ENCODE assay signal across 8 mouse cellular contexts in genomic region chr8:125559066-125559653, GRCm38 (mm10). TPM values are rescaled to one million over a fixed set of nuclear protein-coding genes. Genes with fewer than 3 reads are reported as not detected.
DNase-seq lines count a peak whose midpoint lies in the region; ATAC-seq and TF ChIP-seq lines count a peak whose summit lies in the region.

No protein-coding gene starts in this region.

- peak overlapping the region; percentile 88 for H3K27ac ChIP-seq in heart, embryonic 10.5 days
- H3K27ac ChIP-seq in CH12.LX (ENCODE audit: insufficient read depth, low read depth): peak overlapping the region; percentile 96
- H3K27ac ChIP-seq in heart, postnatal 0 days (ENCODE audit: low read depth): peak overlapping the region; percentile 88
- peak overlapping the region; percentile 80 for H3K27ac ChIP-seq in midbrain, embryonic 11.5 days (ENCODE audit: low read depth, low read length)

- no peak for ATAC-seq in heart, postnatal 0 days (ENCODE audit: insufficient read depth, low read depth)
- ATAC-seq in midbrain, embryonic 11.5 days (ENCODE audit: low FRiP score): peak; percentile 62
- no peak for ATAC-seq in megakaryocyte, adult 5-6 weeks (ENCODE audit: poor library complexity, severe bottlenecking)

- TF ChIP-seq POLR2A in CH12.LX (IDR thresholded peaks at IDR 0.05; ENCODE audit: low read depth, low read length): no peak

- peaks cover 99% of the 10 kb centered on the region for H3K4me1 ChIP-seq in heart, embryonic 10.5 days
- peaks cover 23 to 79% of the 10 kb centered on the region in 2 experiments for H3K4me1 ChIP-seq in CH12.LX (ENCODE audit: control insufficient read depth in 1 of 2, insufficient read depth in 2 of 2)
- H3K4me1 ChIP-seq in heart, postnatal 0 days (ENCODE audit: control insufficient read depth, insufficient read depth): peaks cover 80% of the 10 kb centered on the region
- peaks cover 29% of the 10 kb centered on the region for H3K4me1 ChIP-seq in midbrain, embryonic 11.5 days (ENCODE audit: control insufficient read depth, insufficient read depth, low read length)

- H3K36me3 ChIP-seq in heart, embryonic 10.5 days: no peaks in the 10 kb centered on the region
- H3K36me3 ChIP-seq in CH12.LX (replicated peaks in 1 of 2; ENCODE audit: control insufficient read depth in 1 of 2, insufficient read depth in 1 of 2, low read length in 1 of 2): peaks cover 0 to 14% of the 10 kb centered on the region in 2 experiments
- H3K36me3 ChIP-seq in heart, postnatal 0 days (replicated peaks; ENCODE audit: control insufficient read depth, insufficient read depth, low read length): no peaks in the 10 kb centered on the region
- H3K36me3 ChIP-seq in midbrain, embryonic 11.5 days (ENCODE audit: control insufficient read depth, insufficient read depth, low read length): no peaks in the 10 kb centered on the region

- peak overlapping the region; percentile 76 for H3K4me2 ChIP-seq in CH12.LX (ENCODE audit: insufficient read depth, low read depth, poor library complexity, severe bottlenecking)
- peak overlapping the region; percentile 42 for H3K4me2 ChIP-seq in heart, postnatal 0 days (ENCODE audit: low read depth, low read length)
- peak overlapping the region; percentile 35; the same call in 1 of the 2 replicates for H3K4me2 ChIP-seq in midbrain, embryonic 11.5 days

- 64% methylated on average over 5 of the region's 5 CpGs for WGBS in heart, embryonic 10.5 days
- 28% methylated on average over 5 of the region's 5 CpGs for WGBS in heart, postnatal 0 days
- WGBS in midbrain, embryonic 11.5 days: 57% methylated on average over 5 of the region's 5 CpGs

- H3K27me3 ChIP-seq in heart, embryonic 10.5 days (ENCODE audit: insufficient read depth, poor library complexity, severe bottlenecking): no peaks in the 10 kb centered on the region
- H3K27me3 ChIP-seq in CH12.LX (replicated peaks): no peaks in the 10 kb centered on the region
- no peaks in the 10 kb centered on the region for H3K27me3 ChIP-seq in heart, postnatal 0 days (ENCODE audit: control insufficient read depth, insufficient read depth, low read length)
- H3K27me3 ChIP-seq in midbrain, embryonic 11.5 days (ENCODE audit: control insufficient read depth, insufficient read depth, low read length): no peaks in the 10 kb centered on the region

- dilution Hi-C loops in CH12.LX (cut with MboI; ENCODE audit: extremely low pct_ligation_motif_present, extremely low pct_unique_long_range_greater_than_20kb, low sequenced_read_pairs): no loop called here

- H3K79me2 ChIP-seq in CH12.LX (replicated peaks; ENCODE audit: control insufficient read depth, extremely low read depth, insufficient read depth, poor library complexity, severe bottlenecking): no peaks in the 10 kb centered on the region; the same call in 1 of the 2 replicates

- peak overlapping the region; percentile 43; the same call in 1 of the 2 replicates for H3K4me3 ChIP-seq in heart, embryonic 10.5 days
- peak overlapping the region in 2 of 3 experiments; percentile 38 to 42 for H3K4me3 ChIP-seq in CH12.LX (replicated peaks in 1 of 3; ENCODE audit: low read depth in 2 of 3, low read length in 2 of 3, poor library complexity in 1 of 3)
- no peak overlapping the region for H3K4me3 ChIP-seq in heart, postnatal 0 days (ENCODE audit: low read depth, low read length)
- H3K4me3 ChIP-seq in midbrain, embryonic 11.5 days (ENCODE audit: low read depth, low read length): no peak overlapping the region

- TF ChIP-seq RAD21 in CH12.LX (IDR thresholded peaks at IDR 0.05; ENCODE audit: low read depth, low read length): no peak

- TF ChIP-seq EP300 in CH12.LX (IDR thresholded peaks at IDR 0.05; ENCODE audit: low read length): no peak
- TF ChIP-seq EP300 in heart, postnatal 0 days (IDR thresholded peaks at IDR 0.05; ENCODE audit: low read depth): no peak

- in situ Hi-C loops in CH12.LX (cut with MboI; ENCODE audit: low pct_ligation_motif_present, low pct_unique_long_range_greater_than_20kb, low sequenced_read_pairs): loop anchor here (25.0 kb wide), 2 partner anchors 222 to 372 kb away; no protein-coding TSS in a partner anchor

- H3K9ac ChIP-seq in CH12.LX (ENCODE audit: insufficient read depth, low read depth): peak overlapping the region; percentile 42
- no peak overlapping the region for H3K9ac ChIP-seq in heart, postnatal 0 days (replicated peaks; ENCODE audit: low read depth, low read length)
- peak overlapping the region; percentile 12; the same call in 1 of the 2 replicates for H3K9ac ChIP-seq in midbrain, embryonic 11.5 days (ENCODE audit: low read length)

- no peak for DNase-seq in heart, embryonic 10.5 days (ENCODE audit: low spot score)
- no peak for DNase-seq in heart, adult 18-20 months
- DNase-seq in CH12.LX (ENCODE audit: extremely low read depth): peak; percentile 39
- DNase-seq in heart, postnatal 0 days (ENCODE audit: low spot score): no peak
- peak; percentile 89 for DNase-seq in midbrain, embryonic 11.5 days (ENCODE audit: low spot score, missing footprints)
- no peak for DNase-seq in testis, postnatal 14 days (ENCODE audit: low spot score)
- no peak for DNase-seq in cerebellum, adult 11 months

- no peak for TF ChIP-seq CTCF in CH12.LX (conservative IDR thresholded peaks at IDR 0.05 in 1 of 2, IDR thresholded peaks at IDR 0.05 in 1 of 2; ENCODE audit: low read depth in 2 of 2, low read length in 2 of 2)
- no peak for TF ChIP-seq CTCF in heart, postnatal 0 days (IDR thresholded peaks at IDR 0.05; ENCODE audit: low read depth)

- H3K9me3 ChIP-seq in heart, embryonic 10.5 days: no peaks in the 10 kb centered on the region
- H3K9me3 ChIP-seq in CH12.LX (replicated peaks; ENCODE audit: low read length): no peaks in the 10 kb centered on the region
- no peaks in the 10 kb centered on the region for H3K9me3 ChIP-seq in heart, postnatal 0 days (replicated peaks; ENCODE audit: control insufficient read depth, low read length)
- no peaks in the 10 kb centered on the region for H3K9me3 ChIP-seq in midbrain, embryonic 11.5 days (ENCODE audit: control insufficient read depth, low read length)

TF ChIP-seq in CH12.LX, 34 proteins besides CTCF, POLR2A, EP300 and RAD21:
- TF ChIP-seq MAZ (IDR thresholded peaks at IDR 0.05; ENCODE audit: low read depth, low read length): 0 out of 2 replicates have a peak, but pooled peaks have one; percentile 41
- TF ChIP-seq POLR2AphosphoS2 (IDR thresholded peaks at IDR 0.05; ENCODE audit: low read depth, low read length): no peak
- peak; percentile 26; the same call in 1 of the 2 replicates for TF ChIP-seq SIN3A (IDR thresholded peaks at IDR 0.05; ENCODE audit: low read length)
- no peak for TF ChIP-seq ZC3H11A (IDR thresholded peaks at IDR 0.05; ENCODE audit: low read depth, low read length)
- TF ChIP-seq USF1 (IDR thresholded peaks at IDR 0.05; ENCODE audit: low read depth, low read length): no peak
- TF ChIP-seq BHLHE40 (IDR thresholded peaks at IDR 0.05; ENCODE audit: low read depth, low read length): no peak; the same call in 1 of the 2 replicates
- TF ChIP-seq PAX5 (IDR thresholded peaks at IDR 0.05; ENCODE audit: low read length): no peak
- TF ChIP-seq JUND (conservative IDR thresholded peaks at IDR 0.05; ENCODE audit: low read depth, low read length): no peak

RNA-seq across cellular contexts. Expression of gene Sipa1l2, which starts 10.4 kb away (rescaled TPM):
- 24.9 and 32.6 TPM in 2 replicates for polyA plus RNA-seq in heart, embryonic 10.5 days (2016; fragmentation: Nextera tagmentation; extraction: Ambion mirVana)
- 10 to 100 TPM; 37.9 to 42.2 TPM for total RNA-seq in heart, adult 18-20 months (2021)
- total RNA-seq in CH12.LX (2012; rRNA removed): 3.8 and 5.6 TPM in 2 replicates
- total RNA-seq in CH12.LX (2014; rRNA removed): 1.9 and 2.0 TPM in 2 replicates
- 2.3 and 2.7 TPM in 2 replicates for polyA plus RNA-seq in CH12.LX (2012; ENCODE audit: insufficient read length, low read depth)
- 65.8 and 66.1 TPM in 2 replicates for total RNA-seq in heart, postnatal 0 days (2014; rRNA removed; ENCODE audit: low replicate concordance)
- 12.3 and 13.6 TPM in 2 replicates for polyA plus RNA-seq in heart, postnatal 0 days (2015; fragmentation: Nextera tagmentation; extraction: Ambion mirVana)
- polyA plus RNA-seq in midbrain, embryonic 11.5 days (2014; fragmentation: Nextera tagmentation; extraction: Ambion mirVana): 13.0 and 14.1 TPM in 2 replicates
- 5.2 and 7.4 TPM in 2 replicates for total RNA-seq in megakaryocyte, adult 5-6 weeks (2015)
- 10.9 and 11.6 TPM in 2 replicates for total RNA-seq in megakaryocyte, adult 5-6 weeks (2017)

Comparison
In these comparisons a context has a peak if more than half of its experiments do, and no peak if none do; other contexts are left out.
1. H3K4me3 ChIP-seq: peak in heart, embryonic 10.5 days (single experiment) and CH12.LX (2 of 3); none in heart, postnatal 0 days (single experiment) and midbrain, embryonic 11.5 days (single experiment).
2. DNase-seq: peak in CH12.LX (single experiment) and midbrain, embryonic 11.5 days (single experiment); none in heart, embryonic 10.5 days (single experiment), heart, adult 18-20 months (0 of 2), heart, postnatal 0 days (single experiment), testis, postnatal 14 days (single experiment) and cerebellum, adult 11 months (single experiment).
3. Peak in every context shown above with its lines, with median percentiles within 50 percentile points of each other: H3K27ac ChIP-seq and H3K4me2 ChIP-seq.